8 mouse cellular contexts compared by ENCODE assay signal in genomic region chr1:191908906-191909305, GRCm38 (mm10). TPM values are rescaled to one million over a fixed set of nuclear protein-coding genes. Genes with fewer than 3 reads are reported as not detected.
DNase-seq lines count a peak whose midpoint lies in the region; ATAC-seq and TF ChIP-seq lines count a peak whose summit lies in the region.
"Had no signal": no experiment of that assay in that cellular context is flagged by ENCODE, and none has a peak within 500 bp of the region (broad histone marks: within the 10 kb centered on the region; RNA-seq: fewer than 3 reads in every experiment).

No protein-coding gene starts in this region.

- H3K9me3 ChIP-seq in limb, embryonic 12.5 days = no peaks in the 10 kb centered on the region
- no peaks in the 10 kb centered on the region for H3K9me3 ChIP-seq in limb, embryonic 10.5 days (replicated peaks)
- H3K9me3 ChIP-seq in forebrain, embryonic 11.5 days (ENCODE audit: control insufficient read depth, low read length) = no peaks in the 10 kb centered on the region
- H3K9me3 ChIP-seq in intestine, postnatal 0 days (ENCODE audit: control insufficient read depth) = no peaks in the 10 kb centered on the region
- no peaks in the 10 kb centered on the region for H3K9me3 ChIP-seq in neural tube, embryonic 14.5 days (ENCODE audit: control insufficient read depth, low read length)

- 90% methylated on average over 15 of the region's 15 CpGs for WGBS in limb, embryonic 12.5 days
- WGBS in limb, embryonic 10.5 days = 92% methylated on average over 15 of the region's 15 CpGs
- 96% methylated on average over 15 of the region's 15 CpGs for WGBS in forebrain, embryonic 11.5 days
- 65% methylated on average over 15 of the region's 15 CpGs for WGBS in intestine, postnatal 0 days
- WGBS in neural tube, embryonic 14.5 days = 93% methylated on average over 15 of the region's 15 CpGs

- no peaks in the 10 kb centered on the region; the same call in 1 of the 2 replicates for H3K27me3 ChIP-seq in limb, embryonic 12.5 days
- H3K27me3 ChIP-seq in limb, embryonic 10.5 days (ENCODE audit: low read depth, poor library complexity, severe bottlenecking) = peaks cover 16% of the 10 kb centered on the region
- H3K27me3 ChIP-seq in forebrain, embryonic 11.5 days (ENCODE audit: control insufficient read depth, insufficient read depth, low read length) = no peaks in the 10 kb centered on the region
- no peaks in the 10 kb centered on the region for H3K27me3 ChIP-seq in intestine, postnatal 0 days (replicated peaks; ENCODE audit: control insufficient read depth, insufficient read depth, low read length)
- no peaks in the 10 kb centered on the region; the same call in none of the 2 replicates for H3K27me3 ChIP-seq in neural tube, embryonic 14.5 days (ENCODE audit: control insufficient read depth, insufficient read depth, low read length)

- H3K4me3 ChIP-seq in limb, embryonic 12.5 days (replicated peaks) = peak overlapping the region; percentile 91; the same call in 1 of the 2 replicates
- no peak overlapping the region; the same call in 1 of the 2 replicates for H3K4me3 ChIP-seq in limb, embryonic 10.5 days
- H3K4me3 ChIP-seq in forebrain, embryonic 11.5 days (ENCODE audit: low read depth, low read length) = peak overlapping the region; percentile 89; the same call in 1 of the 2 replicates
- H3K4me3 ChIP-seq in intestine, postnatal 0 days (ENCODE audit: low read depth, low read length) = peak overlapping the region; percentile 75
- H3K4me3 ChIP-seq in neural tube, embryonic 14.5 days (ENCODE audit: low read depth, low read length) = peak overlapping the region; percentile 93

- H3K9ac ChIP-seq in limb, embryonic 12.5 days (replicated peaks) = no peak overlapping the region
- no peak overlapping the region for H3K9ac ChIP-seq in forebrain, embryonic 11.5 days (ENCODE audit: low read length)
- H3K9ac ChIP-seq in intestine, postnatal 0 days (ENCODE audit: low read depth, low read length) = no peak overlapping the region
- no peak overlapping the region for H3K9ac ChIP-seq in neural tube, embryonic 14.5 days (replicated peaks; ENCODE audit: low read depth, low read length)

- H3K36me3 ChIP-seq in limb, embryonic 12.5 days = peaks cover 26% of the 10 kb centered on the region
- peaks cover 26% of the 10 kb centered on the region for H3K36me3 ChIP-seq in limb, embryonic 10.5 days
- peaks cover 6% of the 10 kb centered on the region; the same call in 1 of the 2 replicates for H3K36me3 ChIP-seq in forebrain, embryonic 11.5 days (ENCODE audit: control insufficient read depth, insufficient read depth, low read length)
- H3K36me3 ChIP-seq in intestine, postnatal 0 days (ENCODE audit: control insufficient read depth, insufficient read depth) = peaks cover 10% of the 10 kb centered on the region
- H3K36me3 ChIP-seq in neural tube, embryonic 14.5 days (ENCODE audit: control insufficient read depth, insufficient read depth, low read length) = peaks cover 7% of the 10 kb centered on the region; the same call in 1 of the 2 replicates

- peaks cover 38% of the 10 kb centered on the region for H3K4me1 ChIP-seq in limb, embryonic 12.5 days (replicated peaks)
- peaks cover 38% of the 10 kb centered on the region for H3K4me1 ChIP-seq in limb, embryonic 10.5 days
- peaks cover 15% of the 10 kb centered on the region for H3K4me1 ChIP-seq in forebrain, embryonic 11.5 days (replicated peaks; ENCODE audit: control insufficient read depth, insufficient read depth, low read length)
- 0 out of 2 replicates have a peak, but pooled peaks cover 6% of the 10 kb centered on the region for H3K4me1 ChIP-seq in intestine, postnatal 0 days (replicated peaks; ENCODE audit: control insufficient read depth, insufficient read depth, low read length)
- H3K4me1 ChIP-seq in neural tube, embryonic 14.5 days (ENCODE audit: control insufficient read depth, insufficient read depth, low read length) = peaks cover 31% of the 10 kb centered on the region

- H3K27ac ChIP-seq in limb, embryonic 12.5 days = no peak overlapping the region
- no peak overlapping the region for H3K27ac ChIP-seq in limb, embryonic 10.5 days
- no peak overlapping the region for H3K27ac ChIP-seq in forebrain, embryonic 11.5 days (ENCODE audit: low read depth, low read length)
- no peak overlapping the region for H3K27ac ChIP-seq in intestine, postnatal 0 days (ENCODE audit: low read depth, low read length)
- no peak overlapping the region for H3K27ac ChIP-seq in neural tube, embryonic 14.5 days (ENCODE audit: low read depth, low read length)

- no peak for TF ChIP-seq CTCF in intestine, postnatal 0 days (IDR thresholded peaks at IDR 0.05; ENCODE audit: low read depth)

- no peak for ATAC-seq in limb, embryonic 12.5 days (ENCODE audit: insufficient number of reproducible peaks, insufficient read depth, low FRiP score, low TSS enrichment, low read depth)
- ATAC-seq in forebrain, embryonic 11.5 days (replicated peaks; ENCODE audit: low FRiP score) = no peak
- no peak for ATAC-seq in intestine, postnatal 0 days
- no peak for ATAC-seq in neural tube, embryonic 14.5 days (ENCODE audit: low read depth)
- ATAC-seq in erythroid progenitor cell, adult 5-6 weeks (replicated peaks; ENCODE audit: low FRiP score, poor library complexity, severe bottlenecking) = no peak

- H3K4me2 ChIP-seq in limb, embryonic 12.5 days = peak overlapping the region; percentile 93
- H3K4me2 ChIP-seq in forebrain, embryonic 11.5 days (ENCODE audit: low read depth, low read length, severe bottlenecking) = peak overlapping the region; percentile 89; the same call in 1 of the 2 replicates
- H3K4me2 ChIP-seq in intestine, postnatal 0 days (replicated peaks; ENCODE audit: low read depth) = peak overlapping the region; percentile 86
- H3K4me2 ChIP-seq in neural tube, embryonic 14.5 days (ENCODE audit: low read depth, low read length) = peak overlapping the region; percentile 85

- no peak for DNase-seq in limb, embryonic 10.5 days (ENCODE audit: low spot score)
- no peak for DNase-seq in forebrain, embryonic 11.5 days (ENCODE audit: low spot score)
- no peak for DNase-seq in urinary bladder, adult 18-20 months (ENCODE audit: low spot score in 2 of 2)
- DNase-seq: cerebellum, postnatal 25 days had no signal

RNA-seq across cellular contexts. Expression of gene Slc30a1, which starts 2.3 kb away (rescaled TPM):
- polyA plus RNA-seq in limb, embryonic 12.5 days (2016; fragmentation: Nextera tagmentation; extraction: Ambion mirVana) = 2.8 and 3.4 TPM in 2 replicates
- 1.5 and 2.1 TPM in 2 replicates for polyA plus RNA-seq in limb, embryonic 10.5 days (2016; fragmentation: Nextera tagmentation; extraction: Ambion mirVana)
- polyA plus RNA-seq in forebrain, embryonic 11.5 days (2014; fragmentation: Nextera tagmentation; extraction: Ambion mirVana) = 2.2 and 2.7 TPM in 2 replicates
- polyA plus RNA-seq in intestine, postnatal 0 days (2015; fragmentation: Nextera tagmentation; extraction: Ambion mirVana) = 11.6 and 12.8 TPM in 2 replicates
- polyA plus RNA-seq in neural tube, embryonic 14.5 days (2014; fragmentation: Nextera tagmentation; extraction: Ambion mirVana) = 2.1 and 2.8 TPM in 2 replicates
- total RNA-seq in erythroid progenitor cell, adult 5-6 weeks (2015; ENCODE audit: low replicate concordance) = 12.6 and 16.6 TPM in 2 replicates
- total RNA-seq in erythroid progenitor cell, adult 5-6 weeks (2017; ENCODE audit: low replicate concordance) = 13.2 and 21.7 TPM in 2 replicates
